Mouse (Mus musculus): ENCODE data around the gene Hspa12a. TPM values are rescaled to one million over a fixed set of nuclear protein-coding genes. Genes with fewer than 3 reads are reported as not detected.

Hspa12a gene
- polyA plus RNA-seq, 1 experiment from 2014 or later, result 4.8 TPM

DNA sequence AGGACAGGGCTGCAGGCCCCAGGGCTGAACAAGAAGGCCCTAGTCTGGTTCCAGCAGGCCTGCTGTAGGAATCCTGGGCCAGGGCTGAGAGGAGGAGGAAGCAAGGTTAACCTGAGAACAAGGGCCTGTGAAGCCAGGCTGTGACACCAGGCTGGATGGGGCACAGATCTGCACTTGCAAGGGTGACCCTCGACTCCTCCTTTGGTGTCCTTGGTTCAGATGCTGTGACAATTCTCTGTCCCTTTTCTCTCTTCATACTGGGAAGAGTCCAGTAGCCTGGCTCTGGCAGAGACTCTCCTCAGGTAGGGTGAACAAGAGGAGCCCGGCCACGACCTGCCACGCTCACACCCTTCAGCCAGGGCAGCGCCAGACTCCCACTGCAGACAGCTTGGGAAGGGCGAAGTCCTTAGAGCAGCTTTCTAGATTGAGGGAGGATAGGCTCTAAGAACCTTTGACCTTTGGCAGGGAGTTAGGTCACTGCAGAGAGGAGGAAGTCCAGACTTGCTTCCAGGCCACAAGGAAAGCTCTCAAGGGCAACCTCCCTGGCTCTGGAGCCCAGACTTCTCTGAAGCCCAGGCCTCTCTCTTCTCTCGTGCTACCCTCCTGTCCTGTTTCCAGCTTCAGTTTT lies 64.0 kb downstream of the Hspa12a start:
- ATAC-seq (replicated peaks; ENCODE audit: low FRiP score, low TSS enrichment, low read depth) (no peak), DNase-seq (ENCODE audit: low spot score) (no peak)
- H3K27ac ChIP-seq (ENCODE audit: low read depth), result no peak overlapping the region
- H3K4me3 ChIP-seq (ENCODE audit: low read depth, low read length), result no peak overlapping the region
- WGBS, result 79% methylated on average over 7 of the region's 7 CpGs
- H3K4me1 ChIP-seq (replicated peaks; ENCODE audit: control insufficient read depth, insufficient read depth, low read length), result peaks cover 8% of the 10 kb centered on the region; the same call in 1 of the 2 replicates
- H3K9me3 ChIP-seq (ENCODE audit: control insufficient read depth, low read length), result no peaks in the 10 kb centered on the region
- no peaks in the 10 kb centered on the region for H3K27me3 ChIP-seq (replicated peaks; ENCODE audit: control insufficient read depth, insufficient read depth, low read length)
- H3K9ac ChIP-seq (ENCODE audit: low read length), result no peak overlapping the region
- no peaks in the 10 kb centered on the region for H3K36me3 ChIP-seq (ENCODE audit: control insufficient read depth, insufficient read depth, low read length)
- no peak overlapping the region for H3K4me2 ChIP-seq (ENCODE audit: low read length)

DNA sequence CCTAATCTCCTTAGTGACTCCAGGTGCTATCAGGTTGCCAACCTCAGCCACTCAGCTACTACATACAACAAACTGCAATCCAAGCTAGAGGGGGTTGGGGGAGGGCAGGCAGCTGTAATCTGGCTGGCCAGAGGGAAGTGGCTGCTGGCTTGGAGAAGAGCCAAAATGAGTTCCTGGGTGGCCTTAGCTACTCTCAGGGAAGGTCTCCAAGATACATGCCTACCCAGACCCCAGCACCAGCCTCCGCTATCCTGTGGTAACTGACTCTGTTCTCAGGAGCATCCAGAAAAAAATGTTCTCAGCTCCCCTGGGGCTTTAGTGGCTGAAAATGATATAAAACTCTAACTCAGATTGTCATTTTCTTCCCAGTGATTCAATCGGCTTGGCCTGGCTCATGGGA lies 64.9 kb downstream of the Hspa12a start:
- H3K9me3 ChIP-seq (ENCODE audit: control insufficient read depth, low read length), result no peaks in the 10 kb centered on the region
- H3K27ac ChIP-seq (ENCODE audit: low read depth), result no peak overlapping the region
- no peaks in the 10 kb centered on the region for H3K27me3 ChIP-seq (replicated peaks; ENCODE audit: control insufficient read depth, insufficient read depth, low read length)
- 56% methylated on average over 2 of the region's 2 CpGs for WGBS
- no peak for DNase-seq (ENCODE audit: low spot score)
- H3K9ac ChIP-seq (ENCODE audit: low read length), result no peak overlapping the region
- no peak overlapping the region for H3K4me2 ChIP-seq (ENCODE audit: low read length)
- H3K36me3 ChIP-seq (ENCODE audit: control insufficient read depth, insufficient read depth, low read length), result no peaks in the 10 kb centered on the region
- no peak for ATAC-seq (replicated peaks; ENCODE audit: low FRiP score, low TSS enrichment, low read depth)
- H3K4me1 ChIP-seq (replicated peaks; ENCODE audit: control insufficient read depth, insufficient read depth, low read length), result peaks cover 8% of the 10 kb centered on the region; the same call in 1 of the 2 replicates
- H3K4me3 ChIP-seq (ENCODE audit: low read depth, low read length), result no peak overlapping the region

DNA sequence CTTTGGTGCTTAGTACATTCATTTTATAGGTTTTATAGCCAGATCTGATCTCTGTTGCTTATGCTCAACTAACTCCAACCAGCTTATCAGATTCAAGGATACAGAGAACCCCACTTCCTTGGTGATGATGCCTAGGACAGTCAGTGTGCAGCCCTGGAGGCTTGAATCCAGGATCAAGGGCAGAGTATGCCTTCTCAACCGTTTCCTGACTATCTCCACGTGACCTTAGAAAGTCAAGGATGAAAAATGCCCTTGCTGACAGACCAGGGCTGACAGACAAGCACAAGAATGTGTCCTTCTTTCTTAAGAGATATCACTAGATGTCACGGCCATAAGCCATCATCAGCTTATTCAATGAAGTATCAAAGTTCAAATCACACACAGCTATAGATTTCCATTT lies 69.9 kb downstream of the Hspa12a start:
- Histone ChIP-seq H3K27me3 (replicated peaks; ENCODE audit: control insufficient read depth, insufficient read depth, low read length) (no peaks in the 10 kb centered on the region), H3K36me3 (ENCODE audit: control insufficient read depth, insufficient read depth, low read length) (no peaks in the 10 kb centered on the region), H3K4me2 (ENCODE audit: low read length) (no peak overlapping the region), H3K27ac (ENCODE audit: low read depth) (no peak overlapping the region), H3K9me3 (ENCODE audit: control insufficient read depth, low read length) (no peaks in the 10 kb centered on the region), H3K4me3 (ENCODE audit: low read depth, low read length) (no peak overlapping the region), H3K4me1 (replicated peaks; ENCODE audit: control insufficient read depth, insufficient read depth, low read length) (peaks cover 4% of the 10 kb centered on the region; the same call in 1 of the 2 replicates), H3K9ac (ENCODE audit: low read length) (no peak overlapping the region)
- no peak for ATAC-seq (replicated peaks; ENCODE audit: low FRiP score, low TSS enrichment, low read depth)
- DNase-seq (ENCODE audit: low spot score), result no peak
- WGBS, result 69% methylated on average over 3 of the region's 3 CpGs

DNA sequence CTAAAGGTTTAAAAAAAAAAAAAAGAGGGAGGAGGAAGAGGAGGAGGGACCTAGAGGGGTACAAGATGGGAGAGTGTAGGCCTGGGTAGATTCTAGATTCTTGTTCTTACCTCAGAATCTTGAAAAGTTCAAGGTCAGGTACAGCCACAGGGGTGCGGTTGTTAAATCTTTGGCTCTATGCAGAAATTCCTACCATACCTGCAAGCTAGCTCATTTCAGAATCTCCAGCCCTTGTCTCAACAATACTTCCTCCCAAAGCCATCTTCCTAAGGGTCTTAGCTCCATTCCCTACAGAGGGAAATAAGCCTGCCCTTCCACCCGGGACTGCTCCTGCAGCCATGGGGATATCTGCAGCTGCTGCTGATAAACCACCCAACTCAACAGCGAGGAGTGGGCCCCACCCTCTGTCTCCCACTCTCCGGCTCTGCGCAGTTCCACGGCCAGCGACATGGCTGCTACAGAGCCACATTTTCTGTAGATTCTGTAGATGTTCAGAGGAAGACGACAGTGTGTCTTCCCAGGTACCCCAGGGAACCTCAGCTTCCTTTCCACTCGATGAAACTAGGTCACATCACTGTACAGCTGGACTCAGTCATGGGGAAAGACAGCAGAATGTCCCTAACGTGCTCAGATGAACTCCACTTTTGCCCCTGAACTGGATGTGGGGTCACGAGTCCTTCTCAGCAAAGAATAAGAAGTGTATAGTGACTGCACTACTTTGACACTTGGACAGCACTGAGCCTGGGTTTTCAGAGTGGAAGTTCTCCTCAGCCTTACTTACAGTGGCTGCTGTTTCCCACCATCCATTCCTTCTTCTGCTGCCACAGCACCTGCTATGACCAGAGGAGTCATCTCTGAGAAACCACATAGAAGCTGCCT lies 70.8 kb downstream of the Hspa12a start:
- Histone ChIP-seq H3K4me1 (replicated peaks; ENCODE audit: control insufficient read depth, insufficient read depth, low read length) (no peaks in the 10 kb centered on the region), H3K9me3 (ENCODE audit: control insufficient read depth, low read length) (no peaks in the 10 kb centered on the region), H3K27me3 (replicated peaks; ENCODE audit: control insufficient read depth, insufficient read depth, low read length) (no peaks in the 10 kb centered on the region), H3K9ac (ENCODE audit: low read length) (no peak overlapping the region), H3K36me3 (ENCODE audit: control insufficient read depth, insufficient read depth, low read length) (no peaks in the 10 kb centered on the region), H3K4me2 (ENCODE audit: low read length) (no peak overlapping the region), H3K4me3 (ENCODE audit: low read depth, low read length) (no peak overlapping the region), H3K27ac (ENCODE audit: low read depth) (no peak overlapping the region)
- no peak for ATAC-seq (replicated peaks; ENCODE audit: low FRiP score, low TSS enrichment, low read depth)
- WGBS, result 63% methylated on average over 11 of the region's 11 CpGs
- DNase-seq (ENCODE audit: low spot score), result no peak

DNA sequence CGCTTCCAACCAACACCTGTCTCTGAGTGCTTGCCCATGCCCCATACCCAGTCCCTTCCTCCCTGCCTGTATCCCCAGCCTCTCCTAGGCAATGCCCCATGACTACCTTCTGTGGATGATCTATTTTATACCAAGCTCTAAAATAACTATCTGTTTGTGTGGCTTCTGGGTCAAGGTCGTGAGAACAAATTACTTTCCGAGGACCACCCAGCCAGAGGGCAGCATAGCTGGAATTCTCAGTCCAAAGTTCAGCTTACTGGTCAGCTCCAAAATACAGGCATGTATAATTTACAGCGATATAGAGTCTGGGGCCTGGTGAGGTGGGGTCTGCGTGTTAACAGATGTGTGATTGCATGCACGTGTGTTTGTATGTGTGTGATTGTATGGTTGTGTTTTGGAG lies 71.6 kb downstream of the Hspa12a start:
- no peaks in the 10 kb centered on the region for H3K9me3 ChIP-seq (ENCODE audit: control insufficient read depth, low read length)
- no peak overlapping the region for H3K27ac ChIP-seq (ENCODE audit: low read depth)
- no peaks in the 10 kb centered on the region for H3K36me3 ChIP-seq (ENCODE audit: control insufficient read depth, insufficient read depth, low read length)
- H3K4me1 ChIP-seq (replicated peaks; ENCODE audit: control insufficient read depth, insufficient read depth, low read length), result 0 out of 2 replicates have a peak, but pooled peaks cover 3% of the 10 kb centered on the region
- no peak overlapping the region for H3K4me3 ChIP-seq (ENCODE audit: low read depth, low read length)
- DNase-seq (ENCODE audit: low spot score) (no peak), ATAC-seq (replicated peaks; ENCODE audit: low FRiP score, low TSS enrichment, low read depth) (no peak)
- 45% methylated on average over 6 of the region's 6 CpGs for WGBS
- H3K4me2 ChIP-seq (ENCODE audit: low read length), result no peak overlapping the region
- no peak overlapping the region for H3K9ac ChIP-seq (ENCODE audit: low read length)
- no peaks in the 10 kb centered on the region for H3K27me3 ChIP-seq (replicated peaks; ENCODE audit: control insufficient read depth, insufficient read depth, low read length)

DNA sequence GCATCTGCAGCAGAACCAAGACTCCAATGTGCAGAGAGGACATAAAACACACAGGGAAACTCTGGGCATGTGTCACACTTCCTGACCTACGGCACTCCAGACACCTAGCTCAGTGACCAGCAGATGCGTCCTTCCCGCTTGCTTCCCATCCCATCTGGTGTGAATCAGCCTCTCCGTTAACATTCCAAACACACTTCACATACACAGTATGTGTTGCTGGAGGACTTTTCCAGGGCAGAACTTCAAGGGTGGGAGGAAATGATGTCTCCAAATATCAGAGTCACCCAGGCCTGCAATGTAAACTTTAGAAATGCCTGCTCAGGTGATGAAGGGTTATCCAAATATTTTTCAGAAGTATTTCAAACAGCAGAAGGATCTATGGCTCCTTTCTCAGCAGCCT lies 76.8 kb downstream of the Hspa12a start:
- peaks cover 9% of the 10 kb centered on the region; the same call in 1 of the 2 replicates for H3K4me1 ChIP-seq (replicated peaks; ENCODE audit: control insufficient read depth, insufficient read depth, low read length)
- no peaks in the 10 kb centered on the region for H3K9me3 ChIP-seq (ENCODE audit: control insufficient read depth, low read length)
- H3K36me3 ChIP-seq (ENCODE audit: control insufficient read depth, insufficient read depth, low read length), result no peaks in the 10 kb centered on the region
- 23% methylated on average over 4 of the region's 4 CpGs for WGBS
- DNase-seq (ENCODE audit: low spot score), result no peak
- H3K9ac ChIP-seq (ENCODE audit: low read length), result no peak overlapping the region
- no peaks in the 10 kb centered on the region for H3K27me3 ChIP-seq (replicated peaks; ENCODE audit: control insufficient read depth, insufficient read depth, low read length)
- H3K4me3 ChIP-seq (ENCODE audit: low read depth, low read length), result no peak overlapping the region
- ATAC-seq (replicated peaks; ENCODE audit: low FRiP score, low TSS enrichment, low read depth), result no peak
- H3K4me2 ChIP-seq (ENCODE audit: low read length), result no peak overlapping the region
- H3K27ac ChIP-seq (ENCODE audit: low read depth), result no peak overlapping the region

DNA sequence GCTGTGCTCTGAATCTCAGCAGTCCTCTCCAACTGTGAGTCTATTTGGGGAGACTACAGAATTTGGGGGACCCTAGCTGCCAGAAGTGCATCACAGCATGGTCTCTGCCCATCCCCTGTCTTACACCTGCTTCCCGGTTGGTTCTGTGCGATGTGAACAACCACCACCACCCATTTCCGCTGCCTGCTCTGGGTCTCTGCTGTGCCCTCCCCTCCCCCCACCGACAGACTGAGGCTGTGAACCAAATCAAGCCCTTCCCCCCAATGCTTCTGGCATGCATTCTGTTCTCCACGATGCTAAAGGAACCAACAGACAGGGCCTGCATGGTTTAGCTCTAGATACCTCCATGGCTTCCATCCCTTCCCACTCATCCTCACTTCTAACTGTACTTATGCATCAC lies 78.2 kb downstream of the Hspa12a start:
- no peak for DNase-seq (ENCODE audit: low spot score)
- WGBS, result 28% methylated on average over 5 of the region's 5 CpGs

DNA sequence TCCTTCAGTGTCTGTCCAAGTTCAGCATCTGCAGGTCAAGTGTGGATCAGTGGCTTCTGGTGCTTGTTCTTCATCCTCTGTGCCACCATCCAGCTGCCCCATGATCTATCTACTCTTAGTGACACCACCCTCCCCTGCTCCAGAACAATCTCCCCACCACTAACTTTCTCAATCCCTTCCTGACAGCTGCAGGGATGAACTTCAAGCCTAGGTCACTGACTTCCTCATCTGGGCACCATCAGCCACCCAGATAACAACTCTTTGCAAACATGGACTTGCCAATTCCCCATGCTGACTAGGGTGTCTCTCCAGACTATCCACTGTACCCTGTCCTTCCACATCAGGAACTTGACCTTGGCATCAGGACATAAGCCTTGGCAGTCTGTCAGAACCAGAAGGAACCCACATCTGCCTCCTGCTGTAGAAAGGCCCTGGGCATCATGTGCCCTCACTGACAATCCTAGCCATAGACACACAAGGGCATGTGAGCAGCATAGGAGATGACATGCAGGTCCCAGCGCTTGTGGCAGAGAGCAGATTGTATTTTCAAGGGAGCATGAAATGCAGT lies 79.4 kb downstream of the Hspa12a start:
- ATAC-seq (replicated peaks; ENCODE audit: low FRiP score, low TSS enrichment, low read depth), result no peak
- H3K4me1 ChIP-seq (replicated peaks; ENCODE audit: control insufficient read depth, insufficient read depth, low read length), result peaks cover 21% of the 10 kb centered on the region
- no peaks in the 10 kb centered on the region for H3K9me3 ChIP-seq (ENCODE audit: control insufficient read depth, low read length)
- H3K9ac ChIP-seq (ENCODE audit: low read length), result no peak overlapping the region
- no peaks in the 10 kb centered on the region for H3K36me3 ChIP-seq (ENCODE audit: control insufficient read depth, insufficient read depth, low read length)
- H3K27ac ChIP-seq (ENCODE audit: low read depth), result no peak overlapping the region
- 89% methylated on average over 1 of the region's 1 CpGs for WGBS
- H3K4me2 ChIP-seq (ENCODE audit: low read length), result no peak overlapping the region
- H3K27me3 ChIP-seq (replicated peaks; ENCODE audit: control insufficient read depth, insufficient read depth, low read length), result no peaks in the 10 kb centered on the region
- no peak for DNase-seq (ENCODE audit: low spot score)
- no peak overlapping the region for H3K4me3 ChIP-seq (ENCODE audit: low read depth, low read length)

More for the DNA sequence above, 78.2 kb downstream of the Hspa12a start:
- Histone ChIP-seq H3K27ac (ENCODE audit: low read depth) (no peak overlapping the region), H3K4me1 (replicated peaks; ENCODE audit: control insufficient read depth, insufficient read depth, low read length) (peaks cover 10% of the 10 kb centered on the region; the same call in 1 of the 2 replicates), H3K9me3 (ENCODE audit: control insufficient read depth, low read length) (no peaks in the 10 kb centered on the region), H3K4me2 (ENCODE audit: low read length) (no peak overlapping the region), H3K27me3 (replicated peaks; ENCODE audit: control insufficient read depth, insufficient read depth, low read length) (no peaks in the 10 kb centered on the region), H3K9ac (ENCODE audit: low read length) (no peak overlapping the region), H3K4me3 (ENCODE audit: low read depth, low read length) (no peak overlapping the region), H3K36me3 (ENCODE audit: control insufficient read depth, insufficient read depth, low read length) (no peaks in the 10 kb centered on the region)
- no peak for ATAC-seq (replicated peaks; ENCODE audit: low FRiP score, low TSS enrichment, low read depth)

Measured in intestine, embryonic 14.5 days (tissue).